Mouse (Mus musculus) lung, embryonic 16.5 days (tissue): Measurements from ENCODE around the gene Fgfr2. TPM values are rescaled to one million over a fixed set of nuclear protein-coding genes. Genes with fewer than 3 reads are reported as not detected.
"Not testable (repeated sequence)": the region's sequence is repeated elsewhere in the genome, so short reads cannot be mapped to it uniquely, and the experiment has no call there.

Source experiments
- ATAC-seq: fragments of 200-750 bp; cut with Nextera tagmentation; 2 replicates; pipeline ENCODE4 v1.8.0; 2017; ENCODE audit warnings: low read depth, mild to moderate bottlenecking, moderate library complexity
- H3K27ac ChIP-seq: fragments of 300-500 bp; sonication (generic); 2 replicates; pipeline ENCODE4 v1.5.1; 2014; ENCODE audit warnings: mild to moderate bottlenecking, control low read depth, low read length
- H3K27me3 ChIP-seq: fragments of 300-500 bp; sonication (generic); 2 replicates; pipeline ENCODE4 v1.6.1; 2014; ENCODE audit warnings: low read depth, low read length, mixed read lengths; ENCODE audit not compliant: control insufficient read depth, insufficient read depth
- H3K36me3 ChIP-seq: fragments of 300-500 bp; sonication (generic); 2 replicates; pipeline ENCODE4 v1.6.1; 2014; ENCODE audit warnings: low read length; ENCODE audit not compliant: control insufficient read depth, insufficient read depth
- H3K4me1 ChIP-seq: fragments of 300-500 bp; sonication (generic); replicated peaks from 2 replicates; pipeline ENCODE4 v1.6.1; 2014; ENCODE audit warnings: low read length, mixed read lengths; ENCODE audit not compliant: control insufficient read depth, insufficient read depth
- H3K4me2 ChIP-seq: fragments of 300-500 bp; sonication (generic); 2 replicates; pipeline ENCODE4 v1.6.1; 2014; ENCODE audit warnings: low read depth, low read length, control low read depth
- H3K4me3 ChIP-seq: fragments of 300-500 bp; sonication (generic); 2 replicates; pipeline ENCODE4 v1.5.1; 2014; ENCODE audit warnings: mild to moderate bottlenecking, low read length, control low read depth
- H3K9ac ChIP-seq: fragments of 300-500 bp; sonication (generic); 2 replicates; pipeline ENCODE4 v1.6.1; 2014; ENCODE audit warnings: low read length, control low read depth
- H3K9me3 ChIP-seq: fragments of 300-500 bp; sonication (generic); 2 replicates; pipeline ENCODE4 v1.6.1; 2016; ENCODE audit warnings: low read length; ENCODE audit not compliant: control insufficient read depth
- WGBS: fragments of 180-500 bp; shearing (Covaris S2); extraction: QIAGEN DNeasy Blood & Tissue Kit; methylation state at CpG from one replicate; pipeline ENCODE4 v1.1.7; 2014; 5-methylcytosine and 5-hydroxymethylcytosine counted together
- polyA plus RNA-seq: library from polyadenylated mRNA; unstranded; fragments of >200 nt; fragmentation: Nextera tagmentation; extraction: Ambion mirVana; gene quantifications from 2 replicates; pipeline ENCODE4 v1.2.1, GENCODE M21; 2015

Fgfr2 gene
- polyA plus RNA-seq, 1 experiment from 2014 or later, result 175 TPM

DNA sequence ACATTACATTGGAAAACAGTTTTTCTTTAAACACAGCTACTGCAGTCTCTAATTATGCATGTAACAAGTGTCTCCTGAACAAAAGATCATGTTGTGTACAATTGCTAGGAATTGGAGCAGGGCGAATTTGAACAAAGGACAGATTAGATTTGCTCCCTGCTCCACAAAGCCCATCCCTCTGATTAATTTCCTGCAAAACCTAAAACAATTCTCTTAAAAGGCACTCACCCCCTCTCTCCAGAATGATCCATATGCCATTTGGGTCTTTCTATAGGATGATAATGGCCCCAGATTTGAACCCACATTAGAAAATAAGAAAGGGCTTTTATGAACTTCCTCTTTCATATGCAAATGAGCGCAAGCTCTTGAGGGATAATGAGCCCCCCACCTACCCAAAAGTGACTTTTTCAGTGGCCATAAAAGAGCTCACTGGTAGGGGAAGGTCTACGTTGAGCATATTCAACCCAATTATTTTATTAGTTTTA lies 1658.0 kb downstream of the Fgfr2 start:
- WGBS, result 73% methylated on average over 3 of the region's 3 CpGs
- H3K4me3 ChIP-seq, result no peak overlapping the region
- no peaks in the 10 kb centered on the region for H3K27me3 ChIP-seq
- H3K27ac ChIP-seq, result no peak overlapping the region
- no peaks in the 10 kb centered on the region for H3K4me1 ChIP-seq
- no peak overlapping the region for H3K4me2 ChIP-seq
- H3K36me3 ChIP-seq, result no peaks in the 10 kb centered on the region
- no peaks in the 10 kb centered on the region for H3K9me3 ChIP-seq
- H3K9ac ChIP-seq, result no peak overlapping the region
- ATAC-seq, result no peak

- H3K9me3 ChIP-seq, result no peaks in the 10 kb centered on the region
- 84% methylated on average over 5 of the region's 5 CpGs for WGBS
- ATAC-seq, result no peak
Observed at GRCm38 (mm10) chr7:131456714-131457113, 1666.4 kb downstream of the Fgfr2 start.

DNA sequence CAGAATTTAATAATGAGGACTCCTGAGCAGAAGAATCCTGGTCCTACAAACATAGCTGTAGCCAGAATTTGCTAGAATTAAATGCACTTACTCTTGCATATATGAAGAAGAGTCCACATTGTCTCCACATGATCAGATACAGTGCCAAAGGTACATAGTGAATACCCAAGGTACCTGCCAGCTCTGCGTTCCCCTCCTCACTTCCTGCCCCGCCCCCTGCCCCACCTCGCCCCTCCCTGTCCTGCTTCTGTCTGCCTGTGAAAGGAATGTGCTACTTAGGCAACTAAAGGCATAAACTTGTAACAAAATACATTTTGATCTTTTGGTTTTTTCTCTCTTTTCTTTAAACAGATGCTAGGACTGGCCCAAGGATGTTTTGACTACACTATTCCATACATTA lies 1686.1 kb downstream of the Fgfr2 start:
- H3K9ac ChIP-seq, result no peak overlapping the region
- no peaks in the 10 kb centered on the region for H3K27me3 ChIP-seq
- peaks cover 13% of the 10 kb centered on the region for H3K36me3 ChIP-seq
- no peak overlapping the region for H3K4me2 ChIP-seq
- WGBS, result 49% methylated on average over 3 of the region's 3 CpGs
- H3K27ac ChIP-seq, result no peak overlapping the region
- H3K4me3 ChIP-seq, result no peak overlapping the region
- H3K9me3 ChIP-seq, result no peaks in the 10 kb centered on the region
- H3K4me1 ChIP-seq, result no peaks in the 10 kb centered on the region
- ATAC-seq, result no peak

More at GRCm38 (mm10) chr7:131456714-131457113, 1666.4 kb downstream of the Fgfr2 start:
- H3K4me2 ChIP-seq, result no peak overlapping the region
- no peaks in the 10 kb centered on the region for H3K36me3 ChIP-seq
- no peak overlapping the region for H3K27ac ChIP-seq
- H3K4me3 ChIP-seq, result no peak overlapping the region
- H3K9ac ChIP-seq, result no peak overlapping the region
- H3K27me3 ChIP-seq, result no peaks in the 10 kb centered on the region
- H3K4me1 ChIP-seq, result no peaks in the 10 kb centered on the region

- H3K4me3 ChIP-seq, result no peak overlapping the region
- H3K27ac ChIP-seq, result no peak overlapping the region
- H3K27me3 ChIP-seq, result no peaks in the 10 kb centered on the region
- peaks cover 25% of the 10 kb centered on the region for H3K36me3 ChIP-seq
- H3K9me3 ChIP-seq, result no peaks in the 10 kb centered on the region
- H3K4me1 ChIP-seq, result no peaks in the 10 kb centered on the region
- ATAC-seq, result no peak
- no peak overlapping the region for H3K4me2 ChIP-seq
- 84% methylated on average over 1 of the region's 1 CpGs for WGBS
- H3K9ac ChIP-seq, result no peak overlapping the region
Observed at GRCm38 (mm10) chr7:131434276-131434675, 1688.9 kb downstream of the Fgfr2 start.

- 21% methylated on average over 1 of the region's 1 CpGs for WGBS
- Histone ChIP-seq H3K4me2 (no peak overlapping the region), H3K4me1 (no peaks in the 10 kb centered on the region), H3K36me3 (peaks cover 25% of the 10 kb centered on the region), H3K9me3 (no peaks in the 10 kb centered on the region), H3K27me3 (no peaks in the 10 kb centered on the region), H3K27ac (no peak overlapping the region), H3K4me3 (no peak overlapping the region), H3K9ac (no peak overlapping the region)
- no peak for ATAC-seq
Observed at GRCm38 (mm10) chr7:131432244-131432643, 1690.9 kb downstream of the Fgfr2 start.

DNA sequence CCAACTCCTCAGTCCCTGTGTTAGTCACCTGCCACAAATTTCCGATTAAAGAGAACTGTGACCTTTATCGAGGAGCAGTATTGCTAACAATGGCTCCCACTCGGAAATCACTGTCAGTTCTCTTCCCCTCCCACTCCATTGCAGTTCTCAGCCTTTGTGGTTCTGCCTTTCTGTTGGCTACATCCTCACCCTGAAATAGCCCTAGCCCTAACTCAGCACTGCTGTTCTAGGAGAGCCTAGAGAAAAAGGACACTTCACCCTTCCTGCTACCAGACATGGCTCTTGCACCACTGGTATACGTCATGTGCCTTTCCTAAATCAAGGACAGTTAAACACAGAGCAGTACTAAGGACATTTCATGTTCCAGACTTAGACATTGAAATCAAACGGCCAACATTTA lies 1695.8 kb downstream of the Fgfr2 start:
- Histone ChIP-seq H3K4me2 (no peak overlapping the region), H3K27ac (no peak overlapping the region), H3K27me3 (no peaks in the 10 kb centered on the region), H3K9ac (no peak overlapping the region), H3K36me3 (peaks cover 28% of the 10 kb centered on the region), H3K4me1 (no peaks in the 10 kb centered on the region), H3K4me3 (no peak overlapping the region), H3K9me3 (no peaks in the 10 kb centered on the region)
- no peak for ATAC-seq
- WGBS, result 81% methylated on average over 5 of the region's 5 CpGs

GRCm38 (mm10) chr7:131424912-131425311 lies 1698.2 kb downstream of the Fgfr2 start:
- Histone ChIP-seq H3K36me3 (peaks cover 13% of the 10 kb centered on the region; the same call in 1 of the 2 replicates), H3K4me2 (no peak overlapping the region), H3K4me1 (no peaks in the 10 kb centered on the region), H3K9me3 (no peaks in the 10 kb centered on the region), H3K27me3 (no peaks in the 10 kb centered on the region), H3K9ac (no peak overlapping the region), H3K4me3 (no peak overlapping the region), H3K27ac (no peak overlapping the region)
- WGBS, result 78% methylated on average over 2 of the region's 2 CpGs
- ATAC-seq, result no peak

GRCm38 (mm10) chr7:131417605-131418004 lies 1705.5 kb downstream of the Fgfr2 start:
- no peaks in the 10 kb centered on the region for H3K27me3 ChIP-seq
- H3K9me3 ChIP-seq, result no peaks in the 10 kb centered on the region
- H3K4me1 ChIP-seq, result peaks cover 4% of the 10 kb centered on the region
- no peak overlapping the region for H3K27ac ChIP-seq
- H3K4me2 ChIP-seq, result no peak overlapping the region
- ATAC-seq, result no peak
- no peaks in the 10 kb centered on the region for H3K36me3 ChIP-seq
- H3K4me3 ChIP-seq, result no peak overlapping the region
- H3K9ac ChIP-seq, result no peak overlapping the region

GRCm38 (mm10) chr7:131416742-131417141 lies 1706.4 kb downstream of the Fgfr2 start:
- not testable (repeated sequence) for H3K4me3 ChIP-seq, ATAC-seq, H3K4me1 ChIP-seq, H3K9ac ChIP-seq, H3K27me3 ChIP-seq, H3K27ac ChIP-seq, H3K36me3 ChIP-seq, H3K4me2 ChIP-seq, H3K9me3 ChIP-seq

- H3K36me3 ChIP-seq, result no peaks in the 10 kb centered on the region
- peak overlapping the region; percentile 98 for H3K4me3 ChIP-seq
- no peaks in the 10 kb centered on the region for H3K9me3 ChIP-seq
- ATAC-seq, result no peak
- 29% methylated on average over 2 of the region's 2 CpGs for WGBS
- peak overlapping the region; percentile 69 for H3K4me2 ChIP-seq
- H3K27ac ChIP-seq, result peak overlapping the region; percentile 82
- peak overlapping the region; percentile 60 for H3K9ac ChIP-seq
- no peaks in the 10 kb centered on the region for H3K27me3 ChIP-seq
- peaks cover 17% of the 10 kb centered on the region for H3K4me1 ChIP-seq
Observed at GRCm38 (mm10) chr7:131411941-131412270, 1711.2 kb downstream of the Fgfr2 start.
